Mouse (Mus musculus) bone marrow, adult 2 months (tissue): ENCODE data around the gene Ifit3b.

ENCODE experiments used
- CTCF ChIP-seq: fragments of 200-500 bp; IDR thresholded peaks from 2 replicates; pipeline ENCODE4 v1.5.1; 2011; ENCODE audit warnings: low read length, control low read depth; ENCODE audit not compliant: control insufficient read depth, insufficient read depth
- POLR2A ChIP-seq: fragments of 200-500 bp; IDR thresholded peaks from 2 replicates; pipeline ENCODE4 v1.6.1; 2011; ENCODE audit warnings: low read depth, mild to moderate bottlenecking, control low read depth, low read length, borderline replicate concordance; ENCODE audit not compliant: control insufficient read depth

DNA sequence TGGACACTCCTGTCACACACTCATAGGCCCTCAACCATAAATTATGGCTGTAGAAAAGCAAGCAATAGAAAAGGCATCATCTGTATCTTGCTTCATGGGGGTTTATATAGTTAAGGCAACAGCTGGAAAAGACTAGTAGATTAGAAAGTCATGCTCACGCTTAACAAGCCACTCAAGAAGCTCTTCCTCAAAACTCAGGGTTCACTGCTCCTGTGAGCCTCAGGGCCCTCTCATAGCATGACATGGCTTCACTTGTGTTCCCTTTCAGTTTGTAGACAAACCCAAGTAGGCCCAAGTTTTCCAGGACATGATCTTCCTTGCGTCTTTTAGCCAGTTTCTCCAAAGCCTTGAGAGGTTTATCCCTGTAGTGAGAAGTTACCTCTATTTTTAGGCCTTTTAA lies 14.3 kb upstream of the Ifit3b start:
- no peak for TF ChIP-seq CTCF
- no peak for TF ChIP-seq POLR2A
